Mouse (Mus musculus) forebrain, embryonic 15.5 days (tissue): Measurements from ENCODE around the gene Ntm. TPM values are rescaled to one million over a fixed set of nuclear protein-coding genes. Genes with fewer than 3 reads are reported as not detected.

Experiments used
- ATAC-seq: fragments of 200-750 bp; cut with Nextera tagmentation; replicated peaks from 2 replicates; pipeline ENCODE4 v1.8.0; 2017; ENCODE audit warnings: mild to moderate bottlenecking, moderate TSS enrichment, moderate library complexity
- H3K27ac ChIP-seq: fragments of 300-500 bp; sonication (generic); replicated peaks from 2 replicates; pipeline ENCODE4 v1.5.1; 2015; ENCODE audit warnings: mild to moderate bottlenecking, inconsistent platforms
- H3K27me3 ChIP-seq: fragments of 300-500 bp; sonication (generic); 2 replicates; pipeline ENCODE4 v1.6.1; 2015; ENCODE audit warnings: inconsistent platforms
- H3K36me3 ChIP-seq: fragments of 300-500 bp; sonication (generic); 2 replicates; pipeline ENCODE4 v1.6.1; 2015; ENCODE audit warnings: mild to moderate bottlenecking, inconsistent platforms
- H3K4me1 ChIP-seq: fragments of 300-500 bp; sonication (generic); 2 replicates; pipeline ENCODE4 v1.6.1; 2015; ENCODE audit warnings: inconsistent platforms
- H3K4me2 ChIP-seq: fragments of 300-500 bp; sonication (generic); replicated peaks from 2 replicates; pipeline ENCODE4 v1.6.1; 2015; ENCODE audit warnings: mild to moderate bottlenecking, inconsistent platforms
- H3K4me3 ChIP-seq: fragments of 300-500 bp; sonication (generic); 2 replicates; pipeline ENCODE4 v1.5.1; 2015; ENCODE audit warnings: mild to moderate bottlenecking, inconsistent platforms
- H3K9ac ChIP-seq: fragments of 300-500 bp; sonication (generic); replicated peaks from 2 replicates; pipeline ENCODE4 v1.6.1; 2015; ENCODE audit warnings: mild to moderate bottlenecking, inconsistent platforms
- H3K9me3 ChIP-seq: fragments of 300-500 bp; sonication (generic); 2 replicates; pipeline ENCODE4 v1.6.1; 2016; ENCODE audit warnings: inconsistent platforms
- WGBS: fragments of 180-500 bp; shearing (Covaris S2); methylation state at CpG from one replicate; pipeline ENCODE4 v1.1.7; 2015; ENCODE audit warnings: mixed read lengths; 5-methylcytosine and 5-hydroxymethylcytosine counted together
- polyA plus RNA-seq: library from polyadenylated mRNA; unstranded; fragments of >200 nt; fragmentation: Nextera tagmentation; extraction: Ambion mirVana; gene quantifications from 2 replicates; pipeline ENCODE4 v1.2.1, GENCODE M21; 2015

The Ntm gene
- polyA plus RNA-seq, 1 experiment from 2014 or later, result 98.7 TPM

DNA sequence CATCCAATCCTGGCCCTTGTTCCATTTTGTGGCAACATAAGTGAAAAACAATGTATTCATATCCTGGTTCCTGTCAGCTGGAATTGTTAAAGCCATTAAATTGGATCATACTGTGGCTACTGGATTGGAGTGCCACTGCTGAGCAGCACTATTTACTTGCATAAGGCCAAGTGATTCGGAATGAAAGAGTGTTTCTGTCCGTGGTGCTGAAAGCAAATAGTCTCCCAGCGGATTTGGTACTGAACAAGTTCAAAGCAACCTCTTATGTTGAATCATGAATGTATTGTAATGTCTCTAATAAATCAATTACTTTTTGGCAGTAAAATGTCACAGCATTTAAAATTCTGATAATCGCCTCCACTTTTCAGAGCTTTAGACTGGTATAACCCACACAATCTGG, 817.0 kb downstream of the Ntm start:
- no peaks in the 10 kb centered on the region for H3K36me3 ChIP-seq
- H3K9ac ChIP-seq, result no peak overlapping the region
- H3K27me3 ChIP-seq, result no peaks in the 10 kb centered on the region
- no peak overlapping the region for H3K4me3 ChIP-seq
- H3K4me1 ChIP-seq, result no peaks in the 10 kb centered on the region
- ATAC-seq, result no peak
- H3K4me2 ChIP-seq, result no peak overlapping the region
- no peaks in the 10 kb centered on the region for H3K9me3 ChIP-seq
- 10% methylated on average over 4 of the region's 4 CpGs for WGBS
- no peak overlapping the region for H3K27ac ChIP-seq

DNA sequence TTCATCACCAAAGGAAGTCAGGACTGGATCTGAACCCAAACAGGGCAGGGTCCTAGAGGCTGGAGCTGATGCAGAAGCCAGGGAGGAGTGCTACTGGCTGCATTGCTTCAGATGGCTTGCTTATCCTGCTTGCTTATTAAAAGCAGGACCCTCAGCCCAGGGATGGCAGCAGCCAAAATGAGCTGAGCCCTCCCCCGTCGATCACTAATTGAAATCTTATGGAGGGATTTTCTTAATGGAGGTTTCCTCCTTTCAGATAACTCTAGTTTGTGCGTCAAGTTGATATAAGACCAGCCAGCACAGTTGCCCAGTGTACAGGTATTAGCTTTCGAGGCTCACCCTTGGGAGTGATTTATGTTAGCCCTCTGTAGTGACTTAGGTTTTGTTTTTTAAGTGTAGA, 826.9 kb downstream of the Ntm start:
- no peak overlapping the region for H3K4me2 ChIP-seq
- WGBS, result 84% methylated on average over 4 of the region's 4 CpGs
- H3K36me3 ChIP-seq, result no peaks in the 10 kb centered on the region
- no peaks in the 10 kb centered on the region for H3K9me3 ChIP-seq
- H3K27me3 ChIP-seq, result no peaks in the 10 kb centered on the region
- no peak overlapping the region for H3K4me3 ChIP-seq
- H3K4me1 ChIP-seq, result peaks cover 5% of the 10 kb centered on the region
- no peak overlapping the region for H3K9ac ChIP-seq
- ATAC-seq, result no peak
- no peak overlapping the region for H3K27ac ChIP-seq

DNA sequence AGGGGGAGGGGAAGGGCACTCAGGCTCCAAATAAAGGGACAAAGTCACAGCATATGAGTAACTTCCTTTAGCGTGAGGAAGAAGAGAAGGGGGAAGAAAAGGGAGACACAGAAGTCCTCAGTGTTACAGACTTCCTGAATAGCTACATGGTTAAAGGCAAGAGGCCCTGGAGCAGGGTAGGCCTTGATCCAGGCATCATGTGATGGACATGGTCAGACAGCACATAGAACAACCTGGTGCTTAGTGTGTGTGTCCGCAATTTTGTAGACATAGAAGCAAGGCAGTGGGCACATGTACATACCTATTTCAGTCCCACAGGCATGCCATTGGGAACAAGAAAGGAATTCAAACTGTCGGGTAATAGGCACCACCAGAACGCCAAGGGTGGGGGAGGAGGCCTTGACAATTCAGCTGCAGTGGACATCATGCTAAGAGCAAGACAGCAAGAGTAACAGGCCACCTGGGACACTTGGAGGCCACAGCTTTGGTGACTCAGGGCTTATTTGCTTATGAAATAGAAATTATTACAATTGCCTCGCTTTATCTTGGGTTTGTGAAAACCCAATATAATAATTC, 832.1 kb downstream of the Ntm start:
- H3K4me3 ChIP-seq, result no peak overlapping the region
- no peak overlapping the region for H3K4me2 ChIP-seq
- peaks cover 14% of the 10 kb centered on the region for H3K4me1 ChIP-seq
- H3K36me3 ChIP-seq, result no peaks in the 10 kb centered on the region
- ATAC-seq, result peak; percentile 29; the same call in 1 of the 2 replicates
- H3K9me3 ChIP-seq, result no peaks in the 10 kb centered on the region
- no peaks in the 10 kb centered on the region for H3K27me3 ChIP-seq
- H3K27ac ChIP-seq, result no peak overlapping the region; the same call in 1 of the 2 replicates
- WGBS, result 56% methylated on average over 5 of the region's 5 CpGs
- H3K9ac ChIP-seq, result no peak overlapping the region

GRCm38 (mm10) chr9:29130316-29130715, 832.6 kb downstream of the Ntm start:
- peaks cover 14% of the 10 kb centered on the region for H3K4me1 ChIP-seq
- H3K27me3 ChIP-seq, result no peaks in the 10 kb centered on the region
- no peak overlapping the region for H3K9ac ChIP-seq
- H3K27ac ChIP-seq, result no peak overlapping the region; the same call in 1 of the 2 replicates
- no peaks in the 10 kb centered on the region for H3K36me3 ChIP-seq
- H3K4me2 ChIP-seq, result no peak overlapping the region
- peak; percentile 82 for ATAC-seq
- WGBS, result 4% methylated on average over 4 of the region's 4 CpGs
- H3K9me3 ChIP-seq, result no peaks in the 10 kb centered on the region
- H3K4me3 ChIP-seq, result no peak overlapping the region

GRCm38 (mm10) chr9:29128416-29128815, 834.5 kb downstream of the Ntm start:
- no peak overlapping the region for H3K4me3 ChIP-seq
- ATAC-seq, result no peak
- 88% methylated on average over 2 of the region's 2 CpGs for WGBS
- no peaks in the 10 kb centered on the region for H3K27me3 ChIP-seq
- no peaks in the 10 kb centered on the region for H3K9me3 ChIP-seq
- no peak overlapping the region for H3K4me2 ChIP-seq
- no peak overlapping the region for H3K27ac ChIP-seq
- H3K36me3 ChIP-seq, result no peaks in the 10 kb centered on the region
- H3K4me1 ChIP-seq, result peaks cover 14% of the 10 kb centered on the region
- no peak overlapping the region for H3K9ac ChIP-seq

DNA sequence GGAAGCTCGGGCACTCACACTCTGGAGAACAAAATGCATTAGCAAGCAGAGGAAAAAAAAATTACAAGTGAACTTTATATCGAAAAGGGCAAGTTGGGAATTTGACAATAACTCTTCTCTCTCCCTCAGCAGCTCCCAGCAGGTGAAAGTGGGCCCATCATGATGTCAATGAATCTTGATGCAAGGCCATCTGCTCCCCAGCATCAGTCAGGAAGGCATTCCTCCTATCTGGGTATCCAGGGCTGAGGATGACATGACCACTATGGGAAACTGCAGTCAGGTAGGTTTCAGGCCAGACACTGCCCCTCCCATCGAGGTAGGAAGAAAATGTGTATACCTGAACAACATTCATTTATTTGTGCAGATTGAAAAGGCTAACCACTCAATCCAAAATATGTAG, 838.5 kb downstream of the Ntm start:
- 68% methylated on average over 3 of the region's 3 CpGs for WGBS
- H3K27ac ChIP-seq, result no peak overlapping the region
- H3K9me3 ChIP-seq, result no peaks in the 10 kb centered on the region
- H3K4me2 ChIP-seq, result no peak overlapping the region
- no peak overlapping the region for H3K9ac ChIP-seq
- no peaks in the 10 kb centered on the region for H3K27me3 ChIP-seq
- no peak overlapping the region for H3K4me3 ChIP-seq
- H3K4me1 ChIP-seq, result no peaks in the 10 kb centered on the region
- no peak for ATAC-seq
- no peaks in the 10 kb centered on the region for H3K36me3 ChIP-seq

DNA sequence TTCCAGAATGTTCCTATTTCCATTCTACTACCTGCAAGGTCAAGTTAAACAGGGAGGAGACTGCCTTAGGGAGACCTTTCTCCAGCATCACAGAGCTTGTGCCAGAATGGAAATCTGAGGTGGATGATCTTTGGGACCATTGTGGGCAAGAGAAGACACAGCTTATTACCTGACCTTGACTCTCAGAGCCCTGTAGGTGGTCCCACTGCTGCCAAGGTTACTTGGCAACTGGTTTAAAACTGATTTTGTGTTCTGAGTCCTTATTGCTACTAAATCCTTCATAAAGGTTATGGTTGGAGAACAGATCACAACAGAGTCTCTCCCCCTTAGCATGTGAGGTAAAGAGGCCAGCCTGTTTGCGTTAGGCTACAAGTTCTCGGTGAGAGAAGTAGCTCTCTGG, 839.1 kb downstream of the Ntm start:
- Histone ChIP-seq H3K9ac (no peak overlapping the region), H3K4me3 (no peak overlapping the region), H3K27me3 (no peaks in the 10 kb centered on the region), H3K4me2 (no peak overlapping the region), H3K36me3 (no peaks in the 10 kb centered on the region), H3K4me1 (no peaks in the 10 kb centered on the region), H3K9me3 (no peaks in the 10 kb centered on the region), H3K27ac (no peak overlapping the region)
- WGBS, result 71% methylated on average over 2 of the region's 2 CpGs
- ATAC-seq, result no peak

DNA sequence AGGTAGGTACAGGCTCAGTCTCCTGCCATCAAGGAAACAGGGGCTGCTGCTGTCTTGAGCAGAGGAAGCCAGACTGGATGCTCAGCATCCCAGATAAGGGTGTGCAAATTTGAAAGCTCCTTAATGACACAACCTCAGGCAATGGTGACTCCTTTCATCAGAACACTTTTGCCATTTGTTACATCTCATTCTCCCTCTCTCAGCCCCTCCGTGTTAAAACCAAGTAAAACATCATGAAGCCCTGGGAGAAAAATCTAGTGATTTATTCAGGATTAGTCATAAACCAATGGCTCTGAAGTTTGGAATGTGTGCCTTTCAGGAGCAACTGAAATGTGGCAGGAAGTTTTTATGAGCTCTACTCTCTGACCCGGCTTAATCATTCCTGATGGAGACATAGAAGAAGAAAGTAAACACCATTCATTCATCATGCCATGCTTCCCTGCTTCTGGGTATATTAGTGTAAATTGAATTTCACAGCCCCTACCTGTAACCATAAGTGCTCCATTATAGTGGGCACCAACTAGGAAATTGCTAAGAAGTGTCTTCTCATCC, 845.3 kb downstream of the Ntm start:
- Histone ChIP-seq H3K36me3 (no peaks in the 10 kb centered on the region), H3K9me3 (no peaks in the 10 kb centered on the region), H3K27ac (no peak overlapping the region), H3K4me3 (no peak overlapping the region), H3K4me1 (0 out of 2 replicates have a peak, but pooled peaks cover 3% of the 10 kb centered on the region), H3K4me2 (no peak overlapping the region), H3K27me3 (no peaks in the 10 kb centered on the region), H3K9ac (no peak overlapping the region)
- WGBS, result 65% methylated on average over 2 of the region's 2 CpGs
- no peak for ATAC-seq

GRCm38 (mm10) chr9:29115337-29115736, 847.6 kb downstream of the Ntm start:
- no peak for ATAC-seq
- 4% methylated on average over 2 of the region's 2 CpGs for whole genome bisulfite sequencing
- Histone ChIP-seq H3K27me3 (no peaks in the 10 kb centered on the region), H3K4me3 (no peak overlapping the region), H3K4me1 (peaks cover 10% of the 10 kb centered on the region; the same call in 1 of the 2 replicates), H3K36me3 (no peaks in the 10 kb centered on the region), H3K9me3 (no peaks in the 10 kb centered on the region), H3K4me2 (no peak overlapping the region), H3K9ac (no peak overlapping the region), H3K27ac (no peak overlapping the region)

DNA sequence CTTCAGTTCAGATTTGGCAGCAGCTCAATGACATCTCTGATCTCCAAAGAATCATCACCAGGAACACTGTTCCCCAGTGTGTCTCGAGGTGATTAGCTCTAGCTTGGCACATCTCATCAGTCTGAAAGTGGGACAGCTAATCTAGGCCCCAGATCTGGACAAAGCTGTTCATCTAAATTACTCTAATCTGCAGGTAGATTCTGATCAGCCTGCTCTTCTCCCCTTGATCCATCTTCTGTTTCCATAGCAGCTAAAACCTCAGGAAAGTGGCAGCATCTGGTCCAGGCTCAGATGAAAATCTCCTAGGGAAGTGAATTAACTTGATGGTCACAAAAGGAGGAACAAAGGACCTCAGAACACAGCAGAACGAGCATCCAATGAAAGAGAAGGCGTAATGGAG, 856.2 kb downstream of the Ntm start:
- H3K4me1 ChIP-seq, result peaks cover 11% of the 10 kb centered on the region; the same call in 1 of the 2 replicates
- H3K9me3 ChIP-seq, result no peaks in the 10 kb centered on the region
- 38% methylated on average over 3 of the region's 3 CpGs for WGBS
- no peak overlapping the region for H3K27ac ChIP-seq
- H3K36me3 ChIP-seq, result no peaks in the 10 kb centered on the region
- H3K27me3 ChIP-seq, result no peaks in the 10 kb centered on the region
- no peak for ATAC-seq
- H3K9ac ChIP-seq, result no peak overlapping the region
- H3K4me2 ChIP-seq, result no peak overlapping the region
- H3K4me3 ChIP-seq, result no peak overlapping the region

DNA sequence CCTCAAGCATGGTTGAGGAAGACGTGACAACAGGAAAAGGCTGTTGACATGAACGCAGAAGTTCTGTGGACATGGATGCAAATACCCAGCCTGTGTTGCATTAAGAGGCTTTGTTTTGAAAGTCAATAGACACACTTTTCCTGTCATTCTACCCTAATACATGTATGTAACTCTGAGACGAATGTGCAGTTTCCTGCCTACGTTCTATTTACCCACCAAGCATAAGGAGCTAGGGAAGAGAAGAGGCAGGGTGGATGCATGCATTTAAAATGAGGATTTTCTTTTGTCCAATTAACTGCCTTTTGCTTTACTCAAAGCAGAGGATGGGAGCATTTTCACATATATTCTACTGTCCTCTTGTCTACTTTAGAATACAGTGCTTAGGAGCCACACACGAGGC, 858.5 kb downstream of the Ntm start:
- H3K9me3 ChIP-seq, result no peaks in the 10 kb centered on the region
- no peaks in the 10 kb centered on the region for H3K27me3 ChIP-seq
- no peak overlapping the region for H3K9ac ChIP-seq
- peaks cover 9% of the 10 kb centered on the region; the same call in 1 of the 2 replicates for H3K4me1 ChIP-seq
- no peak overlapping the region for H3K4me3 ChIP-seq
- peak overlapping the region; percentile 69 for H3K27ac ChIP-seq
- WGBS, result 50% methylated on average over 5 of the region's 5 CpGs
- peak; percentile 60 for ATAC-seq
- H3K4me2 ChIP-seq, result no peak overlapping the region
- no peaks in the 10 kb centered on the region for H3K36me3 ChIP-seq

DNA sequence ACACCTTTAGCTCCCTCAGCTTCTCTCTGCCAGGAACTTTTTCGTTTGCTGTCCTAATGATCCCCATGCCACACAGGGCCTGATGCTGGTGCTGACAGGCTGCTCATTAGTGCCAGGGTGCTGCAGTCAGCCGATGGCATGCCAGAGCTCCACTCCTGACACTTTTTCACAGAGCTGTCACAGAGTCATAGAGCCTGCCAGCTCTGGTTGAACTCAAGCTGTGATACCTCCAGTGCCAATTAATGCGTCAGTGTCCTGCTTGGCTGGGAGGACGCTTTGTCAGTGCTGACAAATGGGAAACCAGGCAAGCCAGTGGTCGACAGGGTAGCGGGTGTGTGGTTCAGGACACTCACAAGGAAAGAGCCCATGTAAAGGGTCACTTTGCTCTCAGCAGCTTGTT, 858.9 kb downstream of the Ntm start:
- H3K27ac ChIP-seq, result peak overlapping the region; percentile 69
- H3K4me1 ChIP-seq, result peaks cover 9% of the 10 kb centered on the region; the same call in 1 of the 2 replicates
- H3K9me3 ChIP-seq, result no peaks in the 10 kb centered on the region
- H3K4me2 ChIP-seq, result no peak overlapping the region
- no peaks in the 10 kb centered on the region for H3K27me3 ChIP-seq
- 24% methylated on average over 6 of the region's 6 CpGs for WGBS
- no peak overlapping the region for H3K9ac ChIP-seq
- H3K36me3 ChIP-seq, result no peaks in the 10 kb centered on the region
- ATAC-seq, result peak; percentile 96
- no peak overlapping the region for H3K4me3 ChIP-seq

- Histone ChIP-seq H3K4me3 (no peak overlapping the region), H3K36me3 (no peaks in the 10 kb centered on the region), H3K27me3 (no peaks in the 10 kb centered on the region), H3K4me1 (peaks cover 9% of the 10 kb centered on the region; the same call in 1 of the 2 replicates), H3K9me3 (no peaks in the 10 kb centered on the region), H3K4me2 (no peak overlapping the region), H3K27ac (no peak overlapping the region), H3K9ac (no peak overlapping the region)
- 82% methylated on average over 5 of the region's 5 CpGs for WGBS
- no peak for ATAC-seq
These were observed 862.3 kb downstream of the Ntm start for GRCm38 (mm10) chr9:29100624-29101023.
